Mouse (Mus musculus) cerebellum, adult 2 months (tissue): ENCODE data around the gene Cabp4. TPM values are rescaled to one million over a fixed set of nuclear protein-coding genes. Genes with fewer than 3 reads are reported as not detected.

ENCODE experiments used
- DNase-seq, 2 experiments: peaks; one replicate each; pipeline ENCODE4 v3.0.0; 2021
- H3K27ac ChIP-seq: fragments of 200-500 bp; 2 replicates; pipeline ENCODE4 v1.5.1; 2012; ENCODE audit warnings: low read length, control low read depth, inconsistent platforms; ENCODE audit not compliant: insufficient read depth
- H3K27me3 ChIP-seq: fragments of 200-500 bp; 2 replicates; pipeline ENCODE4 v1.6.1; 2012; ENCODE audit warnings: inconsistent platforms, mild to moderate bottlenecking, low read length, moderate library complexity; ENCODE audit not compliant: control insufficient read depth, insufficient read depth
- H3K4me1 ChIP-seq: fragments of 200-500 bp; 2 replicates; pipeline ENCODE4 v1.6.1; 2011; ENCODE audit warnings: low read length; ENCODE audit not compliant: control insufficient read depth, insufficient read depth
- H3K4me3 ChIP-seq: fragments of 200-500 bp; replicated peaks from 2 replicates; pipeline ENCODE3; 2011; ENCODE audit warnings: mild to moderate bottlenecking, low read depth, low read length, control low read depth; ENCODE audit not compliant: insufficient read depth
- CTCF ChIP-seq: fragments of 200-500 bp; IDR thresholded peaks from 2 replicates; pipeline ENCODE4 v1.5.1; 2011; ENCODE audit warnings: low read depth, mild to moderate bottlenecking, control low read depth, low read length, moderate library complexity, borderline replicate concordance; ENCODE audit not compliant: insufficient read depth
- POLR2A ChIP-seq: fragments of 200-500 bp; IDR thresholded peaks from 2 replicates; pipeline ENCODE4 v1.6.1; 2011; ENCODE audit warnings: low read length, control low read depth, borderline replicate concordance; ENCODE audit not compliant: insufficient read depth
- WGBS: fragments of 180-500 bp; shearing (Covaris S2); methylation state at CpG from one replicate; pipeline ENCODE4 v1.1.7; 2018; 5-methylcytosine and 5-hydroxymethylcytosine counted together
- polyA plus RNA-seq: library from polyadenylated mRNA; depleted of rRNA; stranded (reverse); fragments of >200 nt; gene quantifications from 2 replicates; pipeline ENCODE4 v1.2.3, GENCODE M21; 2012

The Cabp4 gene
- polyA plus RNA-seq, 1 experiment = 0.16 TPM

DNA sequence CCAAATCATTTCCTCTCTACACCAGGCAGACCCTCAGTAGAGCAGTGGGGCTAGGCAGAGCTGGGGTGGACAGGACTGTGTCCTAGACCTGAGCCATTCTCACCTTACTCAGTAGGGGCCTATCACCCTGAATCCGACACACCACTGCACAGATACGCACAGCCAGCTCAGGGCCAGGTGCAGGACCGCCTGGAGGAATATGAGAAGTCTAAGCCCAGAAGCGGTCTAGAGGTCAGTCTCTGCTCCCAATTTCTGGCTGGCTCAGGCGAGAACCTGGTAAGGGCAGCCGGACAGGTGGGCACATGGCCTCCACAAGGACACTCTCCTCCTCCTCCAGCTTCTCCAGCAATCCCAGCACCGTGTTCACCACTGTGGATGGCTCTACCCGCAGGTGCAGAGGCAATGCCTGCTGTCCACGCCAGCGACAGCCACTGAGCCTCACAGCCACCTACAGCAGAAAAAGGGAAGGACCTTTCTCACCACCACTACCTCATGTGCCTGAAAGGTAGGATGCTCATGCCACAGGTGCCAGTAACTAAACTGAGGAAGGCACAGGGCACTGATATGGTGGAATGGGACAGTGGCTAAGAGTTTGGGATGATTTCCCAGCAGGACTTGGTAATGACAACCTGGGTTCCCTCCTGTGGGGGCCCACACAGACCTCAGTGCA, 27.0 kb upstream of the Cabp4 start:
- WGBS = 94% methylated on average over 10 of the region's 10 CpGs
- H3K27ac ChIP-seq = no peak overlapping the region
- peak in 1 of 2 experiments; percentile 19 for DNase-seq

DNA sequence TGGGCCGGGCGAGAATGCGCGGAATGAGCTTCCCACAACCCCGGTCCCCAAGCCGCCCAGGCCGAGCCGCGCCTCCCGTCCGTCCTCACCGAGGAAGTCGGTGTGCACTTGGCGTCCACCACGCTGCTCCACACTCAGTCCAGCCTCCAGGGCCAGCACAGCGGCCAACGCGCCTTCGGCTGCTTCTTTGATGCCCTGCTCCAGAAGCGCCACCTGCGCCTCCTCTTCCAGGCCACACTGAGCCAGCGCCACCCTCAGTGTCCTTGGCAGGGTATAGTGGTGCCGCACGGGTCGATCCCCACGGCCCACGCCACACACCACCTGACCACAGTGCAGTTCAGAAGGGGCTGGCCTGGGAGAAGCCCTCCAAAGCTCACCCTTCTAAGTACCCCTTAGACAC, 26.0 kb upstream of the Cabp4 start:
- TF ChIP-seq POLR2A (no peak), CTCF (no peak)
- Histone ChIP-seq H3K27me3 (no peaks in the 10 kb centered on the region), H3K4me3 (peak overlapping the region; percentile 73), H3K4me1 (peaks cover 5% of the 10 kb centered on the region; the same call in 1 of the 2 replicates), H3K27ac (peak overlapping the region; percentile 86)
- DNase-seq = peak in 1 of 2 experiments; percentile 69
- under 1% methylated on average over 27 of the region's 27 CpGs for WGBS

More for the DNA sequence above, 27.0 kb upstream of the Cabp4 start:
- Histone ChIP-seq H3K27me3 (no peaks in the 10 kb centered on the region), H3K4me1 (peaks cover 5% of the 10 kb centered on the region), H3K4me3 (no peak overlapping the region)
- TF ChIP-seq CTCF (no peak), POLR2A (no peak)

DNA sequence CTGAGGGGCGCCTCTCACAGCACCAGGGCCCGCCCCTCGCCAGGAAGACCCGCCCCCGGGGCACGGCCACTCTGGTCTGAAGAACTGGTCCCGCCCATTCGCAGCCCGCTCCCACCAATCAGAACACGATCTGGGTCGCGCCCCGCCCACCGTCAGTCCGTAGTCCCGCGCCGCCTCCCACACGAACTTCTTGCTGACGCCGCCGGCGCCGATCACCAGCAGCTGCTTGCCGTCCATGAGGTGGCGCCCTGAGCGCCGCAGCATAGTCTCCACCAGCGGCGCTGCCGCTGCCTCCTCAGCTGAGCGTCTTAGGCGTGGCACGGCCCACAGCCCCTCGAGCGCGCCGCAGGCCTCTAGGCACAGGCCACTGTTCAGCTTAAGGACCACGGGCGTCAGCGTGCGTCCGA, 25.5 kb upstream of the Cabp4 start:
- no peaks in the 10 kb centered on the region for H3K27me3 ChIP-seq
- peak overlapping the region; percentile 73 for H3K4me3 ChIP-seq
- peak; percentile 99 to 100 for DNase-seq
- WGBS = 1% methylated on average over 43 of the region's 43 CpGs
- peak overlapping the region; percentile 86 for H3K27ac ChIP-seq
- peak; percentile 73 for TF ChIP-seq CTCF
- peak; percentile 91 for TF ChIP-seq POLR2A
- H3K4me1 ChIP-seq = peaks cover 5% of the 10 kb centered on the region; the same call in 1 of the 2 replicates

DNA sequence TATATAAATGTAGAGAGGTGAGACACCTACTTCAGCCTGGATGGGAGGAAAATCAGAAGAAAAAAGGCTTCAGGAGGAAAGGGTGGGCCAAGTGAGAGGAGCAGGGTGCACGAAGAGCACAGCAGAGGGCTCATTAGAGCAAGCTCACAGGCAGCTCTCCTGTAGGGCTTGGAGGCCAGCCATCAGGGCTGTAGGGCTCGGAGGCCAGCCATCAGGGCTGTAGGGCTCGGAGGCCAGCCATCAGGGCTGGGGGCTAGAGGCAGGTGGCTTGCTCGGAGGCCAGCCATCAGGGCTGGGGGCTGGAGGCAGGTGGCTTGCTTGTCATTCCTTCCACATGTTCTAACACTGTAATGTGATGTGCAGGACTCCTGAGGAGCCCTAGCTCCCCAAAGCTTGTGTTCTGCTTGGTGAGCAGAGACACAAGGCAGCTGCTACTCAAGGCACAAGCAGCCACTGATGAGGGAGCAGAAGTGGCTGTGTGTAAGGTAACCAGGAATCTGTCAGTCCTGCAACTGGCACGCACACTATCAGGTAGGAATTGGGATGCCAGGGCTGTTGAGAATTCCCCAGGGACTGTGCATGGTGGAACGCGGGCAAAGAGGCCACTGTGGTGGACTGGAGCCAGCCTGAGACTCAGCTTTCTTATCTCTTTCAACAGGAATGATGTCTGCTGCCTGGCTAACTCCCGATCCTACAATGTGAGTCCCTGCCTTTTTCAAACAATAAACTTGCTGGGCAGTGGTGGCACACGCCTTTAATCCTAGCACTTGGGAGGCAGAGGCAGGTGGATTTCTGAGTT, 23.0 kb upstream of the Cabp4 start:
- peaks cover 7% of the 10 kb centered on the region; the same call in 1 of the 2 replicates for H3K4me1 ChIP-seq
- H3K27ac ChIP-seq = no peak overlapping the region
- no peak overlapping the region for H3K4me3 ChIP-seq
- no peak for DNase-seq
- no peak for TF ChIP-seq POLR2A
- TF ChIP-seq CTCF = no peak
- WGBS = 49% methylated on average over 9 of the region's 9 CpGs
- H3K27me3 ChIP-seq = no peaks in the 10 kb centered on the region

DNA sequence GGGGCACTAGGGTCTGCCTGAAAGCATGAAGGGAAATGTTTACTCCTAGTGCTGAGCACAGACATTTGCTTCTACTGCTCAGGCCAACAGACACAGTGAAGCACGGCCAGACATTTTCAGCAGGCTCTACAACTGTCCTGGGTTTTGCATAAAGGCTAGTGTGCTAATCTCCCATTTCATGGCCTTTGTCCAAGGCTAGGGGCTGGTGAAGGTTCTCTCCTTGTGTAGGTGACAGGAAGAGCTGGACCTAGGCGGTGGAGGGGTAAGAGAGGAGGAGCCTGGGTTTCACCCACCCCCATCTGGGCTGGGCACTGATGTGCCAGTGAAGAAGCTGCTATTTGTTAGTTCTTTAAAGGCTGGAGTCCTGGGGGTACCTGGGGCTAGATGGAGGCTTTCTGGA, 20.9 kb upstream of the Cabp4 start:
- TF ChIP-seq POLR2A = no peak
- no peak for TF ChIP-seq CTCF
- WGBS = 82% methylated on average over 2 of the region's 2 CpGs
- H3K4me1 ChIP-seq = peaks cover 3% of the 10 kb centered on the region; the same call in 1 of the 2 replicates
- H3K4me3 ChIP-seq = no peak overlapping the region
- H3K27me3 ChIP-seq = no peaks in the 10 kb centered on the region
- no peak overlapping the region for H3K27ac ChIP-seq
- DNase-seq = no peak

DNA sequence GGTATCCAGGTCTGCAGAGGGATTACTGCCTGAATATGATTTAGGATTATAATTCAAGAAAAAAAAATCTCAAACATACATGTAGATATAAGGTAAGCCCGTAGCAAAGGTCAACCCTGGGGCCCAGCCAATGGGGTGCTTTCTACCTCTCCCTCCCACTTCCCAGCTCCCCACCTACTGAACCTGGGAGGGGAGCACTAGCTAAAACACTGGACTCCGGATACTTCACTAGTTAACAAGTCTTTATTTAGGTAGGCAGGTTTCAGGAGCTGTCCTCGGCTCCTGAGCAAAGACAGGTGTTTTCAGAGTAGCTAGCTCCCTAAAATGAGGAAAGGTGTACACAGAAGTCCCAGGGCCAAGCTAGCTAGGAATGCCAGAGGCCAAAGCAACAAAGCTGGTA, 20.3 kb upstream of the Cabp4 start:
- DNase-seq = peak in 1 of 2 experiments; percentile 17
- Histone ChIP-seq H3K27me3 (no peaks in the 10 kb centered on the region), H3K4me1 (0 out of 2 replicates have a peak, but pooled peaks cover 3% of the 10 kb centered on the region), H3K4me3 (no peak overlapping the region), H3K27ac (no peak overlapping the region)
- TF ChIP-seq POLR2A = no peak
- TF ChIP-seq CTCF = no peak
- WGBS = 93% methylated on average over 3 of the region's 3 CpGs

DNA sequence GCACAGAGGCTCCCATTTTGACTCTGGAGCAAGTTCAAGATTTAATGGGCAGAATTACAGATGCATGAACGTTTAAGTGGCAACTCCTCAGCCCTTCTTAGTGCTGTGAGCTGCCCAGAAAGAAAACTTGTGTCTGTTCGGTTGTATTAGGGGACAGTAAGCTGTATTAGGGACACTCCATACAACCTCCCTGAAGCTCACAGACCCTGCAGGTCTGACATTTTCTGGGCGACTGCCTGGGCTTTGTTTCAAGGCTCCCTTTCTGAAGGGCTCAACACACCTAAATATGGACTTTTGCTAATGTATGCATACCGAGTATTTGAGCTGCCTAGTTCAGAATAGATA, 19.7 kb upstream of the Cabp4 start:
- H3K4me3 ChIP-seq = peak overlapping the region; percentile 75
- TF ChIP-seq POLR2A (no peak), CTCF (no peak)
- no peaks in the 10 kb centered on the region for H3K27me3 ChIP-seq
- WGBS = 28% methylated on average over 4 of the region's 4 CpGs
- DNase-seq = no peak
- H3K4me1 ChIP-seq = 0 out of 2 replicates have a peak, but pooled peaks cover 3% of the 10 kb centered on the region
- peak overlapping the region; percentile 59 for H3K27ac ChIP-seq
